Mouse (Mus musculus) common myeloid progenitor, adult 5-6 weeks (primary cell): ENCODE data around the gene Pom121l12. TPM values are rescaled to one million over a fixed set of nuclear protein-coding genes. Genes with fewer than 3 reads are reported as not detected.

Experiments used
- ATAC-seq: replicated peaks from 2 replicates; pipeline ENCODE4 v1.8.0; 2016; ENCODE audit warnings: low read depth, mild to moderate bottlenecking, moderate TSS enrichment, inconsistent platforms; ENCODE audit not compliant: poor library complexity, severe bottlenecking
- total RNA-seq: library from RNA; stranded (forward); fragments of 200-1000, 187-1606 nt; gene quantifications from 2 replicates; pipeline ENCODE4 v1.2.3, GENCODE M21; 2017

The Pom121l12 gene
- not detected in 2 replicates for total RNA-seq

- no peak for ATAC-seq
Measured at GRCm38 (mm10) chr11:14598976-14599375, at the start of gene Pom121l12. Gene Pom121l12, plus strand, starts transcription at chr11:14599276.

GRCm38 (mm10) chr11:14611859-14612258 lies 12.8 kb downstream of the Pom121l12 start:
- no peak for ATAC-seq
